Mouse (Mus musculus) midbrain, embryonic 11.5 days (tissue): ENCODE measurements around the gene Tsfm. TPM values are rescaled to one million over a fixed set of nuclear protein-coding genes. Genes with fewer than 3 reads are reported as not detected.

Experiments
- ATAC-seq: fragments of 200-750 bp; cut with Nextera tagmentation; 2 replicates; pipeline ENCODE4 v1.8.0; 2017; ENCODE audit warnings: moderate TSS enrichment, moderate library complexity; ENCODE audit not compliant: low FRiP score
- DNase-seq: peaks from one replicate; pipeline ENCODE4 v3.0.0; 2015; ENCODE audit warnings: low spot score; ENCODE audit errors: missing footprints
- H3K27ac ChIP-seq: fragments of 300-500 bp; sonication (generic); 2 replicates; pipeline ENCODE4 v1.5.1; 2014; ENCODE audit warnings: low read depth, low read length
- H3K27me3 ChIP-seq: fragments of 300-500 bp; sonication (generic); 2 replicates; pipeline ENCODE4 v1.6.1; 2014; ENCODE audit warnings: mild to moderate bottlenecking, low read length, moderate library complexity, mixed read lengths; ENCODE audit not compliant: control insufficient read depth, insufficient read depth
- H3K36me3 ChIP-seq: fragments of 300-500 bp; sonication (generic); 2 replicates; pipeline ENCODE4 v1.6.1; 2014; ENCODE audit warnings: mild to moderate bottlenecking, low read length, moderate library complexity, mixed read lengths; ENCODE audit not compliant: control insufficient read depth, insufficient read depth
- H3K4me1 ChIP-seq: fragments of 300-500 bp; sonication (generic); 2 replicates; pipeline ENCODE4 v1.6.1; 2014; ENCODE audit warnings: low read length; ENCODE audit not compliant: control insufficient read depth, insufficient read depth
- H3K4me2 ChIP-seq: fragments of 300-500 bp; sonication (generic); 2 replicates; pipeline ENCODE4 v1.6.1; 2014; ENCODE audit warnings: mild to moderate bottlenecking, moderate library complexity
- H3K4me3 ChIP-seq: fragments of 300-500 bp; sonication (generic); 2 replicates; pipeline ENCODE4 v1.5.1; 2014; ENCODE audit warnings: low read depth, low read length
- H3K9ac ChIP-seq: fragments of 300-500 bp; sonication (generic); 2 replicates; pipeline ENCODE4 v1.6.1; 2014; ENCODE audit warnings: low read length
- H3K9me3 ChIP-seq: fragments of 300-500 bp; sonication (generic); 2 replicates; pipeline ENCODE4 v1.6.1; 2016; ENCODE audit warnings: low read length; ENCODE audit not compliant: control insufficient read depth
- WGBS: fragments of 180-500 bp; shearing (Covaris S2); extraction: QIAGEN DNeasy Blood & Tissue Kit; methylation state at CpG from one replicate; pipeline ENCODE4 v1.1.7; 2014; 5-methylcytosine and 5-hydroxymethylcytosine counted together
- polyA plus RNA-seq: library from polyadenylated mRNA; unstranded; fragments of >200 nt; fragmentation: Nextera tagmentation; extraction: Ambion mirVana; gene quantifications from 2 replicates; pipeline ENCODE4 v1.2.1, GENCODE M21; 2014

Gene Tsfm
- polyA plus RNA-seq, 1 experiment from 2014 or later = 80.7 TPM

DNA sequence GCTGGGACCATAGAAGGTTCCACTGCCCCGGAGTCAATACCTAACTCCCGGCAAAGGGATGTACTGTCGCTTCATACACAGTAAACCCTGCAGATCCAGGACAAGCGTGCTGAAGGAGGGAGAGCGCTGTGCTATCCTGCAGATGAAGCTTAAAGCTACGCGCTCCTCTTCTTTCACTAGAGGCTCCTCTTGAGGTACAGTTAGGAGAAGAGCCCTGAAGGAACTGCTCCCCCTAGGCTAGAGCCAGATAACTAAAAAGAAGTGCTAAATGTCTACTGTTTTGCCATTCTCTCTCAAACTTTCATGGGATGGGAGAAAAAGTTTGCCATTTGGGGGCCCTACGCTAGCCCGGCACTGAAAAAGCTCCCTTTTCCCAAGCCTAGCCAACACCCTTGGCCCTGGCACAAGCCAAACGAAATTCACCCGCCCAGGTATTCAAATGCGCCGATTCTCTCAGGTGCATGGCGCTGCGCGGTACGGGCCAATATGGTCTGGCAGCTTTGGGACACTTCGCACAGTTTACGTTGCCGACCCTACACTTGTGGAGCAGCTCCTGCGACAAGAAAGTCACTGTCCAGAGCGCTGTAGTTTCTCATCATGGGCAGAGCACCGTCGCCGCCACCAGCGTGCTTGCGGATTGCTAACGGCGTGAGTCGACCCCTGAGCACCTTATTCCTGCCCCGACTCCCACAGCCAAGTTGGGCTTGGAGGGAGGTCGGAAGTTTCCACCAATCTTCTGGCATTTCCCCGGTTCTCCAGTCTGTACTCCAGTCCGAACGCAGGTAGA lies 18.2 kb upstream of the Tsfm start:
- DNase-seq = no peak
- Histone ChIP-seq H3K4me2 (no peak overlapping the region; the same call in 1 of the 2 replicates), H3K4me3 (peak overlapping the region; percentile 0)

DNA sequence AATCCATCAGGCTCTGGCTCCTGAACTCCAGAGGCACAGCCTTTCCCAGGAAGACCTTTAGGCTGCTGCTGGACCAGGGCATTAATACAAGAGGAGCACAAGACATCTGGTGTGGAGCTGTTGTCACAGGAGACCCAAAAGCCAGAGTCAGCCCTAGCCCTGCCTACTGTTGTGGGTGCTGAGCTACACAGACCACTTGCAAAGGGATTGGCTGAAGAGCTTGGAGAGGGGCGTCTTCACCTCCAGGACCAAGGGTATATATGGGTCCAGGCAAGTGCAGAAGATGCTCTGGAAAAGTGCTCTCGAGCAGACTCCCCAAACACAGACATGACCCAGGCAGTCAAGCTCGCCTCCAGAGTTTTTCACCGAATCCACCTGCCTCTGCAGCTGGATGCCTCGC lies 17.3 kb upstream of the Tsfm start, which contains the start of gene Cyp27b1:
TSS of gene Cyp27b1 (plus strand) at position 297 of the 400 bp plus-strand sequence.
- H3K4me2 ChIP-seq = no peak within 1 kb of the TSS; the same call in 1 of the 2 replicates
- WGBS = 29% methylated on average over 5 of the region's 5 CpGs
- no peaks in the 10 kb centered on the region for H3K9me3 ChIP-seq
- ATAC-seq (no peak), DNase-seq (no peak)
- peaks cover 7% of the 10 kb centered on the region for H3K4me1 ChIP-seq
- no peaks in the 10 kb centered on the region for H3K36me3 ChIP-seq
- peak within 1 kb of the TSS; percentile 0; the same call in 1 of the 2 replicates for H3K4me3 ChIP-seq
- H3K27me3 ChIP-seq = peaks cover 39% of the 10 kb centered on the region
- no peak within 1 kb of the TSS for H3K9ac ChIP-seq
- no peak within 1 kb of the TSS for H3K27ac ChIP-seq

More for the DNA sequence above, 18.2 kb upstream of the Tsfm start:
- no peak for ATAC-seq
- H3K4me1 ChIP-seq = peaks cover 7% of the 10 kb centered on the region
- no peak overlapping the region for H3K27ac ChIP-seq
- no peaks in the 10 kb centered on the region for H3K36me3 ChIP-seq
- H3K27me3 ChIP-seq = peaks cover 39% of the 10 kb centered on the region
- no peak overlapping the region for H3K9ac ChIP-seq
- no peaks in the 10 kb centered on the region for H3K9me3 ChIP-seq
- WGBS = 3% methylated on average over 35 of the region's 35 CpGs

DNA sequence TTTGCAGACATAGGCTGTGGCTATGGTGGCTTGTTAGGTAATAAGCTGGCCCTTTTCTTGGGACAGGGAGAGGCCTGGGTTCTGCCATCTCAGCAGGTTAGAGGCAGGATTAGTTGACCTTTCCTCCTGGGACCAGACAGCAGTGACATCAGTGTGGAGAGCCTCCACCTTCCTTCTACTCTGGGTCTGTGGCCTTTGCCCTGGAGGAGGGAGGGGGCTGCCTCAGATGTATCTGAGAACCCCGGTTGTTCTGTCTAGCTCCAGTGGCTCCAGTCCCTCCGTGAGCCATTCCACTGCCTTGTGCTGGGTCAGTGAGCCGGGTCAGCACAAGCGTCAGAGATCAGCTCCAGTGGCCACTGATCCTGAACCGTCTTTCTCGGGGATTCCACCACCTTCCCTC lies 12.5 kb upstream of the Tsfm start:
- H3K4me2 ChIP-seq = no peak overlapping the region
- 55% methylated on average over 6 of the region's 6 CpGs for WGBS
- no peak overlapping the region for H3K4me3 ChIP-seq

DNA sequence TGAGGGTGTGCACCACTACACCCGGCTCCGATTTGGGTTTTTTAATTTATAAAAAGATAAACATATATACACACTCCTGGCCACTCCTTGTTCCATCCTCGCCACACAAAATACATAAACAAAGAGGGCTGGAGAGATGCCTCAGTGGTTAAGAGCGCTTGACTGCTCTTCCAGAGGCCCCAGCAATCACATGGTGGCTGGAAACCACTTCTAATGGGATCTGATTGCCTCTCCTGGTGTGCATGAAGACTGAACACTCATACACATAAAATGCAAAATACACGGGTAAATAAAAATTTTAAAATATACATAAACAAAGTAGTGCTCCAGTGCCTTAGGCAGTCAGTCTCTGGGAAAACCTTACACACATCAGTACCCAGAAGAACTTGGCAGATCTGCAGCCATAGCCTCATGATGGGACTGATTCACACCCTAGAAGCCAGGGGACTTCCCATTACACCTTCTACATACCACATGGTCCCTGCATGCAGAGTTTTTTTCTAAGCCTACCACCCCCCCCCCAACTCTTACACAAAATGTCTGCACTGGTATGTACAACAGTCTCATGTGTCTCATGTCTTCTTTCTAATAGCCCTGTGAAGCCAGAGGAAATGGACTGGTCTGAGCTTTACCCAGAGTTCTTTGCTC lies 12.0 kb upstream of the Tsfm start:
- Histone ChIP-seq H3K9ac (peak overlapping the region; percentile 71), H3K9me3 (no peaks in the 10 kb centered on the region), H3K36me3 (no peaks in the 10 kb centered on the region), H3K4me2 (peak overlapping the region; percentile 99), H3K27ac (no peak overlapping the region), H3K4me1 (peaks cover 6% of the 10 kb centered on the region), H3K4me3 (peak overlapping the region; percentile 82), H3K27me3 (peaks cover under 1% of the 10 kb centered on the region)
- no peak for ATAC-seq
- DNase-seq = peak; percentile 83
- WGBS = 24% methylated on average over 5 of the region's 5 CpGs

More for the DNA sequence above, 12.5 kb upstream of the Tsfm start:
- ATAC-seq (no peak), DNase-seq (peak; percentile 81)
- Histone ChIP-seq H3K9ac (no peak overlapping the region), H3K36me3 (no peaks in the 10 kb centered on the region), H3K27me3 (peaks cover 7% of the 10 kb centered on the region), H3K9me3 (no peaks in the 10 kb centered on the region), H3K4me1 (peaks cover 6% of the 10 kb centered on the region), H3K27ac (no peak overlapping the region)

DNA sequence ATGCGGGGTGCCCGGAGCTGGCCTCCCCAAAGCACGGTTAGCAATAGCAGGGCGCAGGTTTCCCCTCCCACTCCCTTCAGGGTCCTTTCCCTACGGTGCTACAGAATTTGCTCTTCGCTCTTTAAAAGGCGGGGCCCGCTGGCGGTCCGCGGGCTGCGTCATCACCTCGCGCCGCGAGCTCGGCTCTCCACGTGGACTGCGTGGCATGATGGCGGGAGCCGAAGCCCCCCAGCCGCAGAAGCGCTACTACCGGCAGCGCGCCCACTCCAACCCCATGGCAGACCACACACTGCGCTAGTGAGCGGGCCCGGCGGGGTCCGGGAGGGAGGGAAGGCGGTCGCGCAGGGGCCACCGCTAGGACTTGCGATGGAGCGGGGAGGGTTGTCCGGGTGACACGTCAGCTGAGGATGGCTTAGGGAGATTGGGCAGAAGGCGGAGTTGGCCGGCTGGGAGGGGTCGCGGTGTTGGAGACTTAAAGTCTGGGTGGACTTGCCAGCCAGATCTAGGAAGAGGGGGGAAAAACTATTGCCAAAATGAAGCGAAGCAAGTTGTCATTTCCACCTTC lies 11.2 kb upstream of the Tsfm start:
- DNase-seq = peak; percentile 100
- H3K9ac ChIP-seq = peak overlapping the region; percentile 71
- no peaks in the 10 kb centered on the region for H3K27me3 ChIP-seq
- peak overlapping the region; percentile 99 for H3K4me2 ChIP-seq
- no peaks in the 10 kb centered on the region for H3K36me3 ChIP-seq
- WGBS = under 1% methylated on average over 44 of the region's 44 CpGs
- peaks cover 6% of the 10 kb centered on the region for H3K4me1 ChIP-seq
- H3K4me3 ChIP-seq = peak overlapping the region; percentile 82
- H3K27ac ChIP-seq = no peak overlapping the region
- peak; percentile 89 for ATAC-seq
- H3K9me3 ChIP-seq = no peaks in the 10 kb centered on the region

DNA sequence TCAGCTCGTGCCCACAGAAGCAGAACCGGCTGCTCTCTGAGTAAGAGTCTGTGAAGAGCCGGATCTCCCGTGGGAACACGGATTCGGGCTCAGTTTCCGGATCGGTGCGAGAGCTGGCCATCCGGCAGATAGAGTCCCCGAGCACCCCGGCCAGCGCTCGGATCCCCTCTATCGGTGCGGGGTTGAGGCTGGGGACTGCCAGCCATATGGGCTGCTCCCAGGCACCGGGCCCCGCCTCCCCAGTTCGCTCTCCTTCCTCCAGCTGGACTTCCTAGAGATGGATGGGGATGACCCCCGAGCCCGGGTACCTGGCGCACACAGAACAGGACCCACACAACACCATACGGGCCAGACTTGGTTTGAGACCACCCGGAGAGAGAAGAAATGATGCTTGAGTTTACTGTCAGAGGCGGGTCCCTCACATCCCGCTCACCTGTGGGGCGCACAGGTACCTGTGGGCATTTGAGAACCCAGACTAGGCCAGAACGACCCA lies 10.7 kb upstream of the Tsfm start, which contains the start of the genes Mettl1 and Eef1akmt3:
TSS of gene Mettl1 (plus strand) at position 141 of the 493 bp plus-strand sequence.
TSS of gene Eef1akmt3 (minus strand) at position 240 of the 493 bp plus-strand sequence.
- H3K27ac ChIP-seq = no peak within 1 kb of the TSS
- WGBS = under 1% methylated on average over 28 of the region's 28 CpGs

DNA sequence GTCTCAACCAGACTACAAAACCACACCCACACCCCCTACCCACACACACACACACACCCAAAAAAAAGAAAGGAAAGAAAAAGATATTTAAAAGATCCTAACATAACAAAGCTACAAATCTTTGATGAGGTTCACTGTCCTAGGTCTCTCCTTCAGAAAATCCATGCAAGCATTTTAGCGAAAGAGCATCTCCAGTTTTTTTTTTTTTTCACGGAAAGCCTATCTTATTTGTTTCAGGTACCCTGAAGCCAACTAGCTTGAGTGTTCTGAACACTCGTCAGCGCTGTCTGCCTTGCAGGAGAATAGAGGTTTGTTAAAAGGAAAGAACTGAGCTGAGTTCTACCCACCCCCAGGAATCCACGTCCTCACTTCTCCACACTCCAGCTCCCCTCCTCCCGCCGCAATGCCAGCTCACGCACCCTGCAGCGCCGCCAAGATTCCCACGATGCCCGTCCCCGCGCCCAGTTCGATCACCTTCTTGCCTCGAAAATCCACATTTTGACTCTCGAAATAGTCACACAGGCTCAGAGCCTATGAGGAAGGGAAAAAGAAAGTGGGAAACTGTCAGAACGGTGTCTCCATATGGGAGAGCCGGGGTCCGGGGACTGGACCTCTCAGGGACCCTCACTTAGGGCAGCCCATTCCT lies 10.1 kb upstream of the Tsfm start:
- under 1% methylated on average over 20 of the region's 20 CpGs for WGBS
- Histone ChIP-seq H3K36me3 (no peaks in the 10 kb centered on the region), H3K4me1 (peaks cover 6% of the 10 kb centered on the region), H3K27ac (no peak overlapping the region), H3K4me2 (peak overlapping the region; percentile 99), H3K9ac (peak overlapping the region; percentile 71), H3K9me3 (no peaks in the 10 kb centered on the region), H3K27me3 (no peaks in the 10 kb centered on the region), H3K4me3 (peak overlapping the region; percentile 82)
- DNase-seq (no peak), ATAC-seq (0 out of 2 replicates have a peak, but pooled peaks have one; percentile 2)

More for the DNA sequence above, 10.7 kb upstream of the Tsfm start, which contains the start of the genes Mettl1 and Eef1akmt3:
- Histone ChIP-seq H3K4me1 (peaks cover 6% of the 10 kb centered on the region), H3K36me3 (no peaks in the 10 kb centered on the region), H3K9ac (peak within 1 kb of the TSS; percentile 71), H3K4me3 (peak within 1 kb of the TSS; percentile 82), H3K4me2 (peak within 1 kb of the TSS; percentile 99), H3K27me3 (no peaks in the 10 kb centered on the region), H3K9me3 (no peaks in the 10 kb centered on the region)
- ATAC-seq (peak; percentile 80), DNase-seq (no peak)

DNA sequence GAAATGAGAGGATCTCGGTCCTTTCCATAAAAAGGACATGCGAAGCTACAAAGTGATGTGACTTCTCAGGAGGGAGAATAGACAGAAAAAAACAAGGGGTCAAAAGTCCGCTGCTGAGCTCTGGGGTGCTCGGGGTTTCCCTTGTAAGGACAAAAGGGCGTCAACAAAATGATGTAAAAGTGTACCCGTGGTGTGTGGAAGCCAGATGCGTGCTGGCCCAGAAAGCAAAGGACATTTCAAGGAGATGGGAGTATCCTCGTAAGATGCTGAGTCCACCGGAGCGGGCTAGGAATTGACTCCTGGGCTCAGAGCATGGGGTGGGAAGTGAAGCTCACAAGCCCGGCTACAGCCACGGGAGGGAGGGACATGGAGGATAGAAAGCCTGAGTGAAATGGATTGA lies 7.0 kb upstream of the Tsfm start:
- Histone ChIP-seq H3K4me2 (no peak overlapping the region), H3K36me3 (no peaks in the 10 kb centered on the region), H3K9me3 (no peaks in the 10 kb centered on the region), H3K4me1 (peaks cover 5% of the 10 kb centered on the region), H3K27ac (no peak overlapping the region), H3K4me3 (no peak overlapping the region), H3K27me3 (no peaks in the 10 kb centered on the region), H3K9ac (no peak overlapping the region)
- ATAC-seq = no peak
- WGBS = 79% methylated on average over 12 of the region's 12 CpGs
- DNase-seq = peak; percentile 8
